37 mouse cellular contexts compared by ENCODE assay signal in genomic region chr16:23428647-23429319, GRCm38 (mm10). TPM values are rescaled to one million over a fixed set of nuclear protein-coding genes. Genes with fewer than 3 reads are reported as not detected.
DNase-seq lines count a peak whose midpoint lies in the region; ATAC-seq and TF ChIP-seq lines count a peak whose summit lies in the region.
"Had no signal": no experiment of that assay in that cellular context is flagged by ENCODE, and none has a peak within 500 bp of the region (broad histone marks: within the 10 kb centered on the region; RNA-seq: fewer than 3 reads in every experiment).

Gene Rtp1 (plus strand): TSS chr16:23429133.

- no peak within 1 kb of the TSS for H3K4me2 ChIP-seq in embryonic facial prominence, embryonic 15.5 days (replicated peaks)
- H3K4me2 ChIP-seq: embryonic facial prominence, embryonic 12.5 days; heart, embryonic 11.5 days; hindbrain, embryonic 13.5 days; kidney, embryonic 15.5 days; limb, embryonic 12.5 days; lung, embryonic 15.5 days; midbrain, embryonic 11.5 days; neural tube, embryonic 13.5 days had no signal

- no peak within 1 kb of the TSS for H3K27ac ChIP-seq in embryonic facial prominence, embryonic 15.5 days (replicated peaks)
- no peak within 1 kb of the TSS for H3K27ac ChIP-seq in left cerebral cortex, adult 2 months
- H3K27ac ChIP-seq: embryonic facial prominence, embryonic 12.5 days; hindbrain, embryonic 13.5 days; kidney, embryonic 15.5 days; limb, embryonic 12.5 days; lung, embryonic 15.5 days; neural tube, embryonic 13.5 days; stomach, postnatal 0 days had no signal

- WGBS in embryonic facial prominence, embryonic 15.5 days = 78% methylated on average over 7 of the region's 7 CpGs

- intact Hi-C loops in left cerebral cortex, postnatal 4 days (cut with DNase I) = no loop called here
- intact Hi-C loops in heart, postnatal 25 days (cut with DNase I) = no loop called here
- intact Hi-C loops in left cerebral cortex, adult 2 months (cut with DNase I) = no loop called here

- TF ChIP-seq CTCF in left cerebral cortex, adult 2 months (IDR thresholded peaks at IDR 0.05) = no peak

- H3K27me3 ChIP-seq in embryonic facial prominence, embryonic 15.5 days = no peaks in the 10 kb centered on the region
- H3K27me3 ChIP-seq: embryonic facial prominence, embryonic 12.5 days; hindbrain, embryonic 13.5 days; kidney, embryonic 15.5 days; limb, embryonic 12.5 days; lung, embryonic 15.5 days; neural tube, embryonic 13.5 days had no signal

- no peak within 1 kb of the TSS for H3K9ac ChIP-seq in embryonic facial prominence, embryonic 15.5 days
- H3K9ac ChIP-seq: embryonic facial prominence, embryonic 12.5 days; hindbrain, embryonic 13.5 days; kidney, embryonic 15.5 days; limb, embryonic 12.5 days; lung, embryonic 15.5 days; neural tube, embryonic 13.5 days had no signal

- no peak within 1 kb of the TSS for H3K4me3 ChIP-seq in embryonic facial prominence, embryonic 15.5 days (replicated peaks)
- H3K4me3 ChIP-seq in left cerebral cortex, adult 2 months = no peak within 1 kb of the TSS
- H3K4me3 ChIP-seq: embryonic facial prominence, embryonic 12.5 days; erythroblast, embryonic 14.5 days; hindbrain, embryonic 13.5 days; kidney, embryonic 15.5 days; limb, embryonic 12.5 days; lung, embryonic 15.5 days; neural tube, embryonic 13.5 days had no signal

- H3K9me3 ChIP-seq in embryonic facial prominence, embryonic 15.5 days (replicated peaks) = no peaks in the 10 kb centered on the region
- H3K9me3 ChIP-seq: embryonic facial prominence, embryonic 12.5 days; hindbrain, embryonic 13.5 days; kidney, embryonic 15.5 days; limb, embryonic 12.5 days; lung, embryonic 15.5 days; neural tube, embryonic 13.5 days had no signal

- H3K36me3 ChIP-seq in embryonic facial prominence, embryonic 15.5 days = no peaks in the 10 kb centered on the region
- H3K36me3 ChIP-seq: embryonic facial prominence, embryonic 12.5 days; hindbrain, embryonic 13.5 days; kidney, embryonic 15.5 days; limb, embryonic 12.5 days; lung, embryonic 15.5 days; neural tube, embryonic 13.5 days had no signal

- DNase-seq in cerebellum, adult 11 months = no peak
- DNase-seq in left cerebral cortex, postnatal 4 days = peak; percentile 67
- DNase-seq in left cerebral cortex, adult 8-10 months (ENCODE audit: low spot score in 2 of 2) = no peak
- peak; percentile 10 for DNase-seq in cerebellum, adult 9-10 months
- no peak for DNase-seq in heart, postnatal 25 days (ENCODE audit: low spot score)
- no peak for DNase-seq in left cerebral cortex, adult 2 months (ENCODE audit: extremely low spot score in 1 of 2, low spot score in 2 of 2)
- DNase-seq: adrenal gland, adult 2 months; adrenal gland, postnatal 36 days; gastrocnemius, postnatal 25 days; heart, adult 18-20 months; heart, postnatal 4 days; kidney, adult 18-20 months; kidney, postnatal 25 days; right cerebral cortex, postnatal 4 days; thymus, adult 2 months had no signal

- no peaks in the 10 kb centered on the region for H3K4me1 ChIP-seq in embryonic facial prominence, embryonic 15.5 days
- H3K4me1 ChIP-seq: embryonic facial prominence, embryonic 12.5 days; hindbrain, embryonic 13.5 days; limb, embryonic 12.5 days; lung, embryonic 15.5 days; neural tube, embryonic 13.5 days had no signal

- peak; percentile 45; the same call in 1 of the 2 replicates for ATAC-seq in cerebellum, adult (ENCODE audit: insufficient number of reproducible peaks, low FRiP score, low TSS enrichment)
- ATAC-seq in embryonic facial prominence, embryonic 15.5 days (ENCODE audit: insufficient number of reproducible peaks, low FRiP score, low TSS enrichment, low read depth) = peak; percentile 67
- ATAC-seq: activated CD4-positive, CD25-positive, alpha-beta regulatory T cell, adult 4 months had no signal

RNA-seq across cellular contexts. Expression of gene Rtp1, which starts in this region (rescaled TPM):
- under 1 TPM in 1 of 2 experiments, not detected in 1; 0.18 TPM for total RNA-seq in left cerebral cortex, postnatal 4 days (2021)
- total RNA-seq in left cerebral cortex, adult 8-10 months (2022) = under 1 TPM; 0.26 to 0.44 (median 0.35) TPM
- polyA plus RNA-seq in embryonic facial prominence, embryonic 15.5 days (2015; fragmentation: Nextera tagmentation; extraction: Ambion mirVana) = 5.2 and 7.5 TPM in 2 replicates
- total RNA-seq in heart, postnatal 25 days (2021) = not detected
- total RNA-seq in left cerebral cortex, adult 2 months (2021) = under 1 TPM; 0.14 to 0.70 TPM
- total RNA-seq: adrenal gland, adult 2 months; adrenal gland, postnatal 36 days; CH12.LX; ES-E14; gastrocnemius, postnatal 25 days; heart, adult 18-20 months; heart, postnatal 4 days; liver, adult 2 months; megakaryocyte, adult 5-6 weeks had no signal
- polyA plus RNA-seq: activated CD4-positive, CD25-positive, alpha-beta regulatory T cell, adult 4 months; adrenal gland, adult 2 months; C2C12; erythroblast, embryonic 14.5 days; heart, embryonic 11.5 days; heart, embryonic 16.5 days; intestine, embryonic 14.5 days; kidney, embryonic 15.5 days; limb, embryonic 12.5 days; liver, adult 2 months; liver, embryonic 16.5 days; lung, embryonic 15.5 days; midbrain, embryonic 11.5 days; spleen, adult 2 months; stomach, postnatal 0 days had no signal

Comparison
In these comparisons a context has a peak if more than half of its experiments do, and no peak if none do; other contexts are left out.
1. Peak in DNase-seq in left cerebral cortex, postnatal 4 days; RNA of the gene not detected or under 1 TPM.